Mouse (Mus musculus): ENCODE measurements around the gene Pigb. TPM values are rescaled to one million over a fixed set of nuclear protein-coding genes. Genes with fewer than 3 reads are reported as not detected.

Gene Pigb
- total RNA-seq, 2 experiments from 2014 or later, result 2.6 to 2.8 TPM

Small RNA genes lying within 50 kb of the gene (microRNA-seq; reads per million reads assigned to microRNA genes)
- 0 reads per million in 2 experiments for gene Gm27353

Other genes starting within 250 kb of the Pigb start
- gene Prtg, start 233.5 kb downstream of the Pigb start, total RNA-seq (2021), result under 1 TPM; 0.12 to 0.14 TPM
- 1 to 10 TPM; 8.1 to 9.1 TPM for gene Pygo1, start 114.7 kb downstream of the Pigb start, total RNA-seq (2021)
- gene Dyx1c1, start 81.6 kb downstream of the Pigb start, total RNA-seq (2021), result under 1 TPM; 0.17 to 0.72 TPM
- under 1 TPM; 0.14 to 0.29 TPM for gene Gm44503, start 81.5 kb downstream of the Pigb start, total RNA-seq (2021)
- gene Ccpg1os, start 55.0 kb downstream of the Pigb start, total RNA-seq (2021), result 1 to 10 TPM; 3.7 to 5.0 TPM
- 10 to 100 TPM; 61.8 to 71.3 TPM for gene Ccpg1, start 54.9 kb downstream of the Pigb start, total RNA-seq (2021)
- gene Rab27a, start 4.5 kb upstream of the Pigb start, total RNA-seq (2021), result 1 to 10 TPM; 5.6 to 6.7 TPM
- under 1 TPM; 0.17 to 0.22 TPM for gene Khdc3, start 61.5 kb upstream of the Pigb start, total RNA-seq (2021)
- not detected for gene Gm20509, start 62.1 kb upstream of the Pigb start, total RNA-seq (2021)
- gene Rsl24d1, start 73.0 kb upstream of the Pigb start, total RNA-seq (2021), result 10 to 100 TPM; 48.5 to 56.0 TPM